Mouse (Mus musculus) MEL (cell line): ENCODE results near the gene Rtf2.

Experiments
- CTCF ChIP-seq, 3 experiments: IDR thresholded peaks in 2 of 3; conservative IDR thresholded peaks in 1 of 3; 2 replicates each; pipeline ENCODE4 v1.5.1; 2011 to 2012; ENCODE audit warnings: low read length in 3 of 3, low read depth in 2 of 3, mild to moderate bottlenecking in 2 of 3, improper control_type of control experiment in 1 of 3, inconsistent platforms in 1 of 3, mixed read lengths in 1 of 3, moderate library complexity in 1 of 3; ENCODE audit not compliant: control insufficient read depth in 1 of 3, insufficient read depth in 1 of 3, poor library complexity in 1 of 3, severe bottlenecking in 1 of 3
- EP300 ChIP-seq, 2 experiments: IDR thresholded peaks; 2 replicates each; pipeline ENCODE4 v1.6.1; 2011; ENCODE audit warnings: improper control_type of control experiment in 2 of 2, low read length in 2 of 2, low read depth in 1 of 2, mild to moderate bottlenecking in 1 of 2
- GABPA ChIP-seq: IDR thresholded peaks from 2 replicates; pipeline ENCODE4 v1.6.1; 2012; ENCODE audit warnings: low read depth, mild to moderate bottlenecking, inconsistent platforms, low read length, improper control_type of control experiment, moderate library complexity
- GATA1 ChIP-seq: IDR thresholded peaks from 2 replicates; pipeline ENCODE4 v1.6.1; 2011; ENCODE audit warnings: low read depth, low read length, improper control_type of control experiment
- KAT2A ChIP-seq: conservative IDR thresholded peaks from 2 replicates; pipeline ENCODE4 v1.6.1; 2012; ENCODE audit warnings: low read depth, low read length, improper control_type of control experiment, inconsistent platforms
- MAX ChIP-seq: IDR thresholded peaks from 2 replicates; pipeline ENCODE4 v1.6.1; 2011; ENCODE audit warnings: low read length, improper control_type of control experiment
- MEF2A ChIP-seq: IDR thresholded peaks from 2 replicates; pipeline ENCODE4 v1.6.1; 2014; ENCODE audit warnings: low read depth, mild to moderate bottlenecking, inconsistent platforms, low read length, improper control_type of control experiment; ENCODE audit not compliant: poor library complexity, insufficient replicate concordance, severe bottlenecking; ENCODE audit errors: extremely low read depth
- MYB ChIP-seq: IDR thresholded peaks from 2 replicates; pipeline ENCODE4 v1.6.1; 2011; ENCODE audit warnings: mild to moderate bottlenecking, low read depth, low read length, improper control_type of control experiment
- POLR2A ChIP-seq, 2 experiments: IDR thresholded peaks; 2 replicates each; pipeline ENCODE4 v1.6.1; 2011 to 2012; ENCODE audit warnings: low read length in 2 of 2, mild to moderate bottlenecking in 2 of 2, control low read depth in 1 of 2, improper control_type of control experiment in 1 of 2, low read depth in 1 of 2, moderate library complexity in 1 of 2; ENCODE audit not compliant: control insufficient read depth in 1 of 2, insufficient read depth in 1 of 2, poor library complexity in 1 of 2
- RCOR1 ChIP-seq: IDR thresholded peaks from 2 replicates; pipeline ENCODE4 v1.6.1; 2012; ENCODE audit warnings: low read depth, mild to moderate bottlenecking, inconsistent platforms, low read length, improper control_type of control experiment
- SIN3A ChIP-seq: IDR thresholded peaks from 2 replicates; pipeline ENCODE4 v1.6.1; 2012; ENCODE audit warnings: low read length, improper control_type of control experiment, inconsistent platforms
- USF1 ChIP-seq: IDR thresholded peaks from 2 replicates; pipeline ENCODE4 v1.6.1; 2014; ENCODE audit warnings: low read depth, mild to moderate bottlenecking, inconsistent platforms, low read length, improper control_type of control experiment, moderate library complexity
- ZC3H11A ChIP-seq: IDR thresholded peaks from 2 replicates; pipeline ENCODE4 v1.6.1; 2012; ENCODE audit warnings: low read depth, mild to moderate bottlenecking, inconsistent platforms, low read length, improper control_type of control experiment

DNA sequence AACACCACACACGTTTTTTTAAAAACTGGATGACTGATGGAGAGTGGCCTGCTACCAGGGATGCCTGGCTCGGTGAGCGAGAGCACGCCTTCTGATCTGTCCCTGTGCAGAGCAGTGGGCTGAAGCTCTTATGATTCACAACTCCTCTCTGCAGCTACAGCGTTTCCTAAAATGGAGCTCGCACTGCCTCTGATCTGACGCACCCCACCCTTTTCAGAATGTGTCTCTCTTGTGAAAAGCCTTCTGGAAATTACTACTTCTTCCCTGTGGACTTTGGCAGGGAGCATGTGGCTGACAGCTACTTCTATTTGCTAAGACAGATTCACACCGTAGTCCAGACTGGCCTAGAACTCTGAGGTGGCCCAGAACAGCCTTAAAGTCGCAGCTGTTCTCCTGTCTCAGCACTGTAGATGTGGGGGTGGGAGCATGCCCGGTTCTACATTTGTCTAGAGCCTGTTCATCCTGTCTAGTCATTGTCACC is 48.3 kb upstream of the Rtf2 start:
- TF ChIP-seq CTCF (IDR thresholded peaks at IDR 0.05 in 2 of 3, conservative IDR thresholded peaks at IDR 0.05 in 1 of 3; ENCODE audit: control insufficient read depth in 1 of 3, insufficient read depth in 1 of 3, low read depth in 2 of 3, low read length in 3 of 3, poor library complexity in 1 of 3, severe bottlenecking in 1 of 3) (no peak), MAX (no peak), ZC3H11A (no peak), EP300 (IDR thresholded peaks at IDR 0.05; ENCODE audit: low read depth in 1 of 2, low read length in 2 of 2) (no peak), KAT2A (no peak), GABPA (no peak), POLR2A (IDR thresholded peaks at IDR 0.05; ENCODE audit: control insufficient read depth in 1 of 2, insufficient read depth in 1 of 2, low read depth in 1 of 2, low read length in 2 of 2, poor library complexity in 1 of 2) (no peak), USF1 (no peak), RCOR1 (no peak), MYB (no peak), MEF2A (no peak), GATA1 (no peak), SIN3A (no peak)
